1 mouse cellular context compared by ENCODE assay signal in genomic region chr5:114174639-114175038, GRCm38 (mm10).
A peak's percentile ranks its signal among the peaks of the same experiment; 100 is the strongest.
TF ChIP-seq lines count a peak whose summit lies in the region.

No protein-coding gene starts in this region.

TF ChIP-seq in ES-E14, 5 proteins besides CTCF, POLR2A, EP300 and RAD21:
- TF ChIP-seq HCFC1 (IDR thresholded peaks at IDR 0.05; ENCODE audit: borderline replicate concordance, insufficient read depth, low read length) (peak; percentile 25; the same call in 1 of the 2 replicates), ZC3H11A (IDR thresholded peaks at IDR 0.05; ENCODE audit: borderline replicate concordance, low read depth, low read length) (no peak), ZNF384 (IDR thresholded peaks at IDR 0.05; ENCODE audit: low read depth, low read length) (no peak; the same call in 1 of the 2 replicates), MAFK (IDR thresholded peaks at IDR 0.05; ENCODE audit: insufficient read depth, low read depth, low read length) (no peak), CHD2 (IDR thresholded peaks at IDR 0.05; ENCODE audit: low read depth, low read length) (no peak)
